Mouse (Mus musculus) retina, postnatal 1 day (tissue): ENCODE data around the gene Ing5.
"Not testable (repeated sequence)": the region's sequence is repeated elsewhere in the genome, so short reads cannot be mapped to it uniquely, and the experiment has no call there.

ENCODE experiments used
- DNase-seq: peaks from one replicate; pipeline ENCODE4 v3.0.0-alpha.2; 2012

Gene Ing5

DNA sequence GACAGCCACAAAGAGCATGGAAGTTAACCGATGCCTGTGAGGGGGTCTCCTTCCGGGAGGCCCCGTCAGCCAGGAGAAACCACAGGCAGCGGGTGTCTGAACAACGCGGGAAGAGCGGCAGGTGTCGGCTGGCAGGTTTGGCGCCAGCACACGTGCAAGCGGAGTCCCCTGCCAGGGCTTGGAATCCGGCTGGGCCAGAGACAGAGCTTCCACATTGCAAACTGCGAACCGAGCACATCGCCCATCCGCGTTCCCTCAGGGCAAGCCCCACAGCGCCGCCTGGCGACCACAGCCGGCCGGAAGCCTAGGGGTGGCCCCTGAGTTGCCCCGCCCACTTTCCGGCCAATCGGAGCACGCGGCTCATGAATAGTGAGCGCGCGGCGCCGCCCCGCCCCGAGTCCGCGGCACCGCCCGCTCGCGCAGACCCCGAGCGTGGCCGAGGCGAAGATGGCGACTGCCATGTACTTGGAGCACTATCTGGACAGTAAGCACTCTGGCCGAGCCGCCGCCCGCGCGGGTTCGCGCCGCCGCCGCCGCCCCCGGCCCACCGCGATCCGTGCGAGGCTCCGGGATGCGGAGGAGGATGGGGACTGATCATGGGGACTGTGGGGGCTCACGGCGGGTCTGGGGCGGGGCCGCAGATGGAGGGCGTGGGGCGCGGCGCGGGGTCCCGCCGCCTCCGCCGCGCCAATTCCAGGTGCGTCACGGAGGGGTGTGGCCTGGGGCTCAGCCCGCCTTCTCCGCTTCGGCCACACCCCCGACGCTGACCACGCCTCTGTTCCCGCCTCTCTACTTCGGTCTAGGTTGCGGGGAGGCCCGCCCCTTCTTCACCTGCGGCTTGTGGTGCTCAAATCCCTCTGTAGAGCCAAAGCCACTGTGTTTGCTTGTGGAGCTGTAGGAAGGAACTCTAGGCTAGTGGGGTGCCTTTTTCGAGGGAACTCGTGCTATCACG, at the start of gene Ing5:
Ing5 (plus strand) TSS at position 410 of the 952 bp plus-strand sequence.
- peak; percentile 98 for DNase-seq

DNA sequence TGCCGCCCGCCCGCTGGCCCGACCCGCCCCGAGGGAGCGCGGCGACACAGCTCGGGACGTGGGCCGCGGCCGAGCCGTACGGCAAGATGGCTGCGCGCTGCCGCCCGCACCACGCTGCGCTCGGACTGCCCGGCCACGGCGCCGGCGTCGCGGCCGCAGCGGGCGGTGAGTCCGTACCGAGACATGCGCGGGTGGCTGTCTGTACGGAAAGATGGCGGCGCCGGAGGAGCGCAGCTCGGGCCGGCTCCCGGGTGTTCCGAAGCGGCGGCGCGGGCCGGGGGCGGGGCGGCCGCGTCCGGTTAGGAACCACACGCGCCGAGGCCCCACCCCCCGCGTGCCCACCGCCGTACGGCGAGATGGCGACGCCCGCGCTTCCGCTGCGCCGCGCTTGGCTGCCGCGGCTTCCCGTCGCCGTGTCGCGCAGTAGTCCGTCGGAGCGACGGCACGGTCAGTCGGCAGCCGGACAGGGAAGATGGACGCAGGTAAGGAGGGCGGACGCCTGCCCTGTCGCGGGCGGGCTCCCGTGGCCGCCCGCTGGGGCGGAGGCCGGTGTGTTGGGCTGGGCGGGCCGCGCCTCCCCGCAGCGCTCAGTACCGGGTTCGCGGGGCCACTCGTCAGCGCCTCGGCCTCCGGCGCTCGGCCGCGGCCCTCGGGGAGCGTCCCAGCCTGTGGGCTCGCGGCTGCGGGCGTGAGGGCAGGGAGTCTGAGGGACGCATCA, 49.0 kb upstream of the Ing5 start, which contains the start of gene Thap4:
Thap4 (minus strand) TSS at position 292 of the 718 bp plus-strand sequence.
- peak; percentile 92 for DNase-seq

DNA sequence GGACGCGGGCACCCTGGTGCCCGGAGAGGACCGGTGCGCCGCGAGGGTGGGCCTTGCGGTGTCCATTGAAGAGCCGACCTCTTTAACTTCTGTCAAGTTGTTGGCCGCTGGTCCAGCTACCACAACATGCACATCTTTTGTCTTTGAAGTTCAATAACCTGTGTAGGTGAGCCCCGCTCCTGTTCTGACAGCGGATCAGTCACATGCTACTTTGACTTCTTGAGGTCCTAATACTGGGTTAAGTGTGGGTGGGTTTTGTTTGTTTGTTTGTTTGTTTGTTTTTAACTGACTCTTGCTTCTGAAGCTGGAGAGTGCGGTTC, 48.5 kb upstream of the Ing5 start:
- no peak for DNase-seq

DNA sequence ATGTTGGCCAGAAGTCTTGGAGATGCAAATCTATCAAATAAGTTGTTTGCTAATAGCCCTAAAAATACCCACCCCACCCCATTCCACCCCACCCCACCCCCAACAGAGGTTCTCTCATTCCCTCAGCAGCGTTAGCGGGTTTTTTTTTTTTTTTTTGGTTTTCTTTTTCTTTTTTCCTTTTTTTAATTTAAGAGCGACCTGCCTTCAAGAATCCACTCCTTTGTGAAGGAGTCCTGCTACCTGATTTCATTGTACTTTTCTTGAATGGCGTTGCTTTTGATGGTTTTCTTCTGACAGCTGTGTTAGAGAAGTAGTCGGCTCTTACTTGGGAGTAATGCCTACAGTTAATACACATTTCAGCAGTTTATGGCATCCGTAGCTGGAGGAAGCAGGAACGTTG, 48.1 kb upstream of the Ing5 start:
- DNase-seq, result no peak

DNA sequence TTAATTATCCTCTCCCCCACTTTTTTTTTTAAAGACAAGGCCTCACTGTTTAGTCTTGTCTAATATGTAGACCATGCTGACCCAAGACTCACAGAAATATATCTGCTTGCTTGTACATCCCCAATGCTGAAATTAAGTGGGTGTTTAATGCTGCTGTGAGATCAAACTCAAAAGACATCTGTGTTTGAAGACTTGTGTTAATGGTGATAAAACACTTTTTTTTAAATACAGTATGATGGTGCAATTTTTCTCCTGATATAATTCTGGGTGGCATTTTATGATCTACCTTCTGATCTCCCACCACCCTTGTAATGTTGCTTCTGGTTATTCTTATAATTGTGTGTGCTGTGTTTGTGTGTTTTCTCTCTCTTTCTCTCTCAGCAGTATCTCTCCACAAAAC, 47.6 kb upstream of the Ing5 start:
- no peak for DNase-seq

DNA sequence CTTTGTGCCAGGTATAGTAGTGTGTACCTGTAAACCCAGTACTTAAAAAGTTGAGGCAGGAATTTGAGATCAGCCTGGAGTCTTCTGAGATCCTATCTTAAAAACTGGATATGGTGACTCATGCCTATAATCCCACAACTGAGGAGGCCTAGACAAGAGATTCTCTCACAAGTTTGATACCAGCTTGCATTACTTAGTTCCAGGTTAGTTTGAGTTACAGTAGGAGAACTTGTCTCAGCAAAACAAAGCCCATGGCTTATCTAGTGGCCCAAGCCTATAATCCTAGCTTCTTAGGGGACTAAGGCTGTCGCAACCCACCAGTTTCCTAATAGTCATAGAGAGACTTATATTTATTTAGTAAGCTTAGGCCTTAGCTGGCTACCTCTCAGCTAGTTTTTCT, 43.7 kb upstream of the Ing5 start:
- no peak for DNase-seq

DNA sequence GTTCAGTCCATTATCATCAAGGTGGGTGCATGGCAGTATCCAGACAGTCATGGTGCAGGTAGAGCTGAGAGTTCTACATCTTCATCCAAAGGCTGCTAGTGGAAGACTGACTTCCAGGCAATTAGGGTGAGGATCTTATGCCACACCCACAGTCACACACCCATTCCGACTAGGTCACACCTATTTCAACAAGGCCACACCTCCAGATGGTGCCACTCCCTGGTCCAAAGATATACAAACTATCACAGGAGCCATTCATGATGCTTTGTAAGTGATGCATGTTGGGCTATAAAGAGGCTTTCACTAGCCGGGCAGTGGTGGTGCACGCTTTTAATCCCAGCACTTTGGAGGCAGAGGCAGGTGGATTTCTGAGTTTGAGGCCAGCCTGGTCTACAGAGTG, 40.2 kb upstream of the Ing5 start:
- not testable (repeated sequence) for DNase-seq

DNA sequence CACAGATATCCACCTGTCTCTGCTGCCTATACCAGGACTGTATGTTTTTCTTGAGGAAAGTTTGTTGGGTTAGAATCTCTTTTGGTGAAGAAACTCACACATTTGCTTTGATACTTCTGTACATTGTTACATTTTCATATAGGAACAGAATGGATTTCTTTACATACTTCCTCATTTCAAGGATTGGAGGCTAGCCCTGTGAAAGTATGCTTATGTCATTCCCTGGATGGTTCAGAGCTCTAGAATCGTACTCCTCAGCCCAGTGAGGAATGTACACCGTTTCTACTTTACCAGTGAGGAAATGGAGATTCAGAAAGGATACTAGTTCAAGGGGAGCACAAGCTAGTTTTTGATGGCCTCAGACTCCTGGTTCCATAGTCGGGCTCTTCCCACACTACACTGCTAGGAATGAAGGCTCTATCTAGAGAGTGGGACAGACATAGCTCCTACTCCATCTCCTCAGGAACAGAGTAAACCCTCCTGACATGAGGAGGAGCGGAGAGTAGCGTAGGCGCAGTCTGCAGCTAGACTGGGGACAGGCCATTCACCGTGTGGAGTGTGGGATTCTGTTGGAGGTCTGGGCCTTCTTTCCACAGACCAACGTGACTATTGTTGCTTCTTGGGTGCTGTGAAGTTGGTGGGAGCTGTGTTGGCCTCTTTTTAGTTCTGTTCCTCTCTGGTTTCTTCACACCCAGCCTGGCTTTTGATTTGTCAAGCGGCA, 38.7 kb upstream of the Ing5 start:
- no peak for DNase-seq

DNA sequence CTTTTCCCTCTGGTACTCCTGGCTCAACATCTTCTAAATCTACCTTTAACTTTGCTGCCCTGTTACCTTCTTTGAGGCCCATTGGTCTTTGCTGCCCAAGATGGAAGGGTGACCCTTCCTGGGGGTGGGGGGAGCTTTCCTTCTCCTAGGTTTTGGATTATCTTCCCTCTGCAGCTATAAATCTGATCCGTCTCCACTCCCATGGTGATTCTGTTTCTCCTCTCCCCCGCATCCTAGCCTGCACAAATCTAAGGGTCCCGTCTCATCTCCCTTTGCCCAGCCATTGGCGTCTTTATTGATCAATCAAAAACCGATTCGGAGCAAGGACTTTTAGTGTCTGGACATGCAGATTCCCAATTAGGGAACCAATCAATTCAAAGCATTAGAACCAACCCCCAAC, 36.2 kb upstream of the Ing5 start:
- no peak for DNase-seq

DNA sequence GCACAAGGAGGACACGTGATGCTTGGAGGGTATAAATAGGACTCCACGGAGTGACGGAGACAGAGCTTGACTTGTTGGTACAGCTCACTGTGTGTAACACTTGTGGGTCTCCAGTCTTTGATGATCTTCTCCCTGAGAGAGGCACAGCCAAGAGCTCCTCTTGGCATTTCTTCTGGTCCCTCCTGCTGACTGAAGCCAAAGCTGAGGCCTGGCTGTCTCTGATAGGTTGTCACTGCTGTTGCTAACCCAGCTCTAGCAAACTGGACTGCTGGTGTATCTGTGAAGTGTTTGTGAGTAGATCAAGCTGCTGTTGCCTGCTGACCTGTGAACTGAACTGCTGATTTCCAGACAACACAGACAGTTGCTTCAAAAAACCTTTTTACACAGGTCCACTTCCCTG, 33.9 kb upstream of the Ing5 start:
- no peak for DNase-seq

DNA sequence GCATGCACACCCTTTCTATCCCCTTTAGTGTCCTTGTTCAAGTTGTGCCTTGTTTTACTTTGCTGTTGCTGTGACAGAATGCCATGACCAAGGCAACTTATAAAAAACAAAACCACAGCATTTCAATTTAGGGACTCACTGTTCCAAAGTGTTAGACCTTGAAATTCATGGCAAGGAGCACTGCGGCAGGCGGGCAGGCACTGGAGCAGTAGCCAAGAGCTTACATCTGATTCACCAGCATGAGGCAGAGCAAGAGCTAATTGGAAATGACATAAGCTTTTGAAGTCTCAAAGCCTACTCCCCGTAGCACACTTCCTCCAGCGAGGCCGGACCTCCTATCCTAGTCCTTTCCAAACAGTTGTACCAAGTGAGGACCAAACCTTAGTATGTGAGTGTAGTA, 27.1 kb upstream of the Ing5 start:
- DNase-seq, result peak; percentile 42

DNA sequence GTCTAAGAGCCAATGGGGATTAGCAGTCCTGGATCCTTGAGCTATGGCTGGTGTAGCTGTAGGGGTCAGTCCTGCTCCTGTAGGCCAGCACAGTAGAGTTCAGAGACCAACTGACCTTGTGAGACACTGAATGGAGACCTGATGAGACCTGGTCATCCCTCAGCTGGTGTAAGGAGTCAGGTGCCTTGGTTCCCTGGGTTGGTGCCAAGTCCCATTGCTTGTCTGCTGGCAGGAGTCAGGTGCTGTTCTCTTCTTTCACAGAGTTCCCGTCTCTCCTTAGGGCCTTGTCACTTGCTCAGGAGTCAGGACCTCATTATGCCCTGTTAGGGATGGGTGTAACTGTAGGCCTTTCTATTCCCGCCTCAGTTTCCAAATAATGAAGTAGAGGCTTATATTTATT, 16.9 kb upstream of the Ing5 start:
- no peak for DNase-seq

DNA sequence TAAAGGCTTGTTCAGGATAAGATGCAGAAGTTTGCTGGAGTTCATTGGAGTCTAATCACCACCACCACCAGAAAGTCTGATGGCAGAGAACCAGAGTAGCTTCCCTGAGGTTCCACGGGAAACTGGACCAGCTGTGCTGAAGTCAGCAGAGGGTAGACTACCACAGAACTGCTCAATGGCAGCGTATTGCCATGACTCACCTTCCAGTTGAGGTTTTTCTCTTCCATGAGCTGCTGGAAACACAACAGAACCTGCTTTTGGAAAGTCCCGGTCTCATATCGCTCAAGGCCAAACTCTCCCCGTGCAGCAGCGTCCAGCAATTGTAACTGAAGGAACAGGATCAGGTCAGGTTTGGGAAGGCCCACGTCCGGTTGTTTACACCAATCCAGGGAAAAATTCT, 9.2 kb upstream of the Ing5 start:
- no peak for DNase-seq

DNA sequence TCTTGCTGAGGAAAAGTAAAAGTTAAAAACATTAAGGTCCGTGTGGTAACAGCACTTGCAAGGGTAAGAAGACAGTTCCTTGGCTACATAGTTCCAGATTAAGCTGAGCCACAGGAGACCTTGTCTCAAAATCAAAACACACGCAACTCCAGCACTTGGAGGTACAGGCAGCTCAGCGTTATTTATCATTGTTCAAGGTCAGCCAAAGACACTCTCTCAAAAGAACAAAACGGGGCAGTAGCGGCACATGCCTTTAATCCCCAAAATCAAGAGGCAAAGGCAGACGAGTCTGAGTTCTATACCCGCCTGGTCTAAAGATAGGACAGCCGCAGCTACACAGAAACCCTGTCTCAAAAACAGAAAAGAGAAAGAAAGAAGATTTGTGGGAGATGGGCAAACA, 7.9 kb upstream of the Ing5 start:
- no peak for DNase-seq

DNA sequence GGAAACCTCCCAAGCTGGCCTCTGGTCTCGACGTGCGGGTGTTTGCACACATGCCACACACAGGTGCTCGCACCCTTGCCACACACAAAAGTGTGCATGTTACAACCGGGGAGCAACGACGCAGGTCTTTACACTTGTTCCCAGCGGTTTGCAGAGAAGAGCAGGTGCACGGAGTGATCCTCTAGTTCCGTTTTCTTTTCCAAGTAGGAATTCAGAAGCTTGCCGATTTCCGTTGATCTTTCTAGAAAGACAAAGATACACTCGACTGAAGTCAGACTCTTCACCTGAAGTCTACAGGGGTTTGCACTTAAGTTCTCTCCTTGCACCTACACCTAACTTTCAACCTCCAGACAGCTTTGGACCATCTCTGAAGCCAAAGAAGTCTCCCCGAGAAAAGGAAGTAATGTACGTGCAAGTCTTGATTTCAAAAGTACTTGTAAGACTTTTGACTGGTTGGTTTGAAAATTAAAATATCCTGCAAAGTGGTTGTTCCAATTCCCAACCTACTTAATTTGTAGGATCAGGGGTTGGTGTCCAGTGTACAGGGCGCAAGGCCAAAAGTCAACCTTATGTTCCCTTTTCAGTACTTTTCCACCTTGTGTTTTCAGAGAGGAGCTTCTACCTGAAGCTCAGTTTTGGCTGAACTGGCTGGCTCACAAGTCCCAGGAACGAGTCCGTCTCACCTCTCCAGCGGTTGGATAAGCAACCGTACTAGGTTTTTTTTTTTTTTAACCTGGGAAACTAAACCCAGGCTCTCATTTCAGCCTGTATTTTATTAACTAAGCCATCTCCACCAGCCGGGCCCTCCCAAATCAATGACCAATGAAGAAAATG, 2.9 kb upstream of the Ing5 start:
- no peak for DNase-seq

DNA sequence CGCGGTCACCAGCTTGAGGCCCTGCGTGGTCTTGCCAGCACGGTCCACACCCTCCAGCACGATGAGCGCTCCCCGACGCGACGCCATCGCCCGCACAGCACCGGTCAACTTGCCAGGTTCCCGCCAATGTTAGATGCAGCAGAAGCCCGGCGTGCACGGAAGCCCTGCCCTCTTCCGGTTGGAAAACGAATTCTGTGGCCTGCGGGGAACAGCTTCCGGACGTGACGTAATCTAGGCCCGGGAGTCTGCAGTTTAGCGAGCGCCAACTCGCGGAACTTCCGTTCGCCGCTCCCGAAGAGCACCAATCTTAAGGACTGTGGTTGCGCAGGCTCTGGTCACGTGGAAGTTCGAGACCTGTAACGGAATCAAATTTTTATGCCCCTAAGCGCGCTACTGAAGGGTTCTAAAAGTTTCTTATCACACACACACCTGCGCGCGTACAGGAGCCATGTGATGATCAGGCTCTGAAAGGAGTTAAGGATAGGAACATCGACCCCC, 2.0 kb upstream of the Ing5 start, which contains the start of gene Dtymk:
Dtymk (minus strand) TSS at position 194 of the 498 bp plus-strand sequence.
- peak; percentile 97 for DNase-seq

DNA sequence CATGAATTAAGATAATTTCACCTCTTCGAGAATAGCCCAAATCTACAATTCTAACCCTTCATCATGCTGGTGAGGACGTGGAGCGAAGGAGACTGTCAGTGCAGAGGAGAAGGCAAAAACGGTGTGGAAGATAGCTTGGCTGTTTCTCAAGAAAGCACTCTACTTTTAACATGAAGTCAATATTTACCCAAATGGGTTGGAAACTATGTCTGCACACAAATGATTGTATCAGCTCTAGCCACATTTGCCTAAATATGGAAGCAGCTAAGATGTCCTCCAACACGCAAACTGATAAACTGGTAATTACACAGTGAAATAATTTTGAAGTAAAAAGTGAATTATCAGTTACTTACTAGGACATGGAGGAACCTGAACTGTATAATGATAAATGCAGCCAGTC, 994 bp upstream of the Ing5 start:
- no peak for DNase-seq

DNA sequence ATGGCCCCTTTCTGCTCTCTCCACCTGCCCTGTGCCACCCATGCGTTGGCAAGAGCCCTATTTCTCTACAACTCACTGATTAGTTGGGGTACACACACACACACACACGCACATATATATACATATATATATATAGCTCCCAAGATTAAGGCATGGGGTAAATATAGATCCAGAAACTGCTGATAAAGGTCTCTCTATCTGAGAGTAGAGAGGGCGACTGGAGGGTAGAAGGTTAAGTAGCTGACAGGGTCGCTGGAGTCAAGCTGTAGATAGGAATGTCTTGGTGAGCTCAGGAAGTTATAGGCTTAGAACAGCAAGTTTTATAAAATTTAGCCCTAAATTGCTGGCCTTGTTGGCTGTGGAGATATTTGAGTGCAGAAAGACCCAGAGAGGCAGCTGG, 1.1 kb downstream of the Ing5 start:
- no peak for DNase-seq

DNA sequence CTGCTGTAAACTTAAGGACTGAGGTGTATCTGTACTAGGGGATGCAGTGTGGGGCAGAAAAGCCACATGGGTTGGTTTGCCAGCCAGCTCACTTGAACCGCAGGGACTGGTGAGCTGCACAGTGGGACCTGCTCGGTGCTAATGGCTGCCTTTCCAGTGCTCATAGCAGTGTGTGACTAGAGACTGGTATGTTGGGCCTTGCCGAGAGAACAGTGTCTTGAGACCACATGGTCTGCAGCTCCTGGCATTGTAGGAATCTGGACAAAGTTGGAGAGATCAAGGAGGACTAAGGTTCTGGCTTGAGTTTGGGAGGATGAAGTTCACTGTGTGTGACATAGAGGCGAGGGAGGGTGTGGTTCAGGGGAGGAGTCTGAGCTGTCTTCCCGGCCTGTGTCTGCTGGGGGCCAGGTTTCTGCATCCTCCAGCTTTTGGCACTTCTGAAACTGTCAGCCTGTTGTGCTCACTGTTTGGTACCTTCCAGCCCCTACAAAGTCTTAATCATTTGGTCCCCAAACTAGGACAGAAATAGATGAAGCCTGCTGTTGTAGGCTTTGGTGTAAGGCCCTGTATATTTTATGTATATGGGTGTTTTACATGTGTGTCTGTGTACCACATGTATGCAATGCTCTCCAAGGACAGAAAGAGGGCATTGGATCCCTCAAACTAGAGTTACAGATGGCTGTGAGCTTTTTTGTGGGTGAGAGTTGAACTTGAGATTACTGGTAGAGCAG, 1.6 kb downstream of the Ing5 start:
- DNase-seq, result no peak

DNA sequence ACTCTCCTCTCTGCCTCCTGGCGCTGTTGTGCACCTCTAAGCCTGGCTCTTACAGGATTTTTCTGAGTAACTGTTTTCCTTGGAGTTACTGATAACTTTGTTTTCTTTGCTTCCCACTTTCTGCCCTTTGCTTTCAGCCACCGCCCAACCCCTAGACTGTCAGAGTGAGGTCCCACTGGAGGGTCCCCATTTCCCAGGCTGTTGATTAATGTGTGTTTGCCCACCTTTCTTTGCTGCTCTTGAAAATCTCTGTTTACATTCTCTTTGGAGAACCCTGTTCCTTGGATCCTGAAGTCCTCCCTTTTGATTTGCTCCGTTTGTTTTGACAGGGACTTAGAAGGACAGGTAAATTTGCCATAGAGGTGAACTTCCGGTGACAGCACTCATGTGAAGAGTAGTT, 5.1 kb downstream of the Ing5 start:
- DNase-seq, result no peak

DNA sequence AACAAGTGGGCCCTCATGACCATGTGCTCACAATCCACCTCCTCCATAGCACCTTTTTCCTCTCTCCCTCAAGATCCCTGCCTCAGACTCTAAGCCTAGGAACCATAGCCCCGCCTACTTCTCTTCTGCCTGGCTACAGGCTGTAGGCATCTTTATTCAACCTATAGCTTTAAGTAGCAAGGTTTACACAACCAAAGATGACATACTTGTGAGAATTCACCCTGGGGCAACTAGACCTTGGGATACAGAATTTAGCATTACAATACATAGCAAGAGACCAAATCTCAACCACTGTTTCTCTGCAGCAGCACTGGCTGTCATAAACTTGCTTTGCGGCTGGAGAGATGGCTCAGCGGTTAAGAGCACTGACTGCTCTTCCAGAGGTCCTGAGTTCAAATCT, 6.2 kb downstream of the Ing5 start:
- DNase-seq, result no peak
